Mouse (Mus musculus) ZHBTc4 (cell line): ENCODE results near the gene Kdm4b.
A peak's percentile ranks its signal among the peaks of the same experiment; 100 is the strongest.

Source experiments
- DNase-seq: peaks from one replicate; pipeline ENCODE4 v3.0.0-alpha.2; 2011; ENCODE audit warnings: low read depth, low spot score

Gene Kdm4b

GRCm38 (mm10) chr17:56298238-56298637 is 27.6 kb upstream of the Kdm4b start:
- DNase-seq = peak; percentile 58

GRCm38 (mm10) chr17:56300186-56300585 is 25.7 kb upstream of the Kdm4b start, which contains the start of gene Arrdc5:
Arrdc5 (minus strand) TSS chr17:56300286.
- no peak for DNase-seq

- no peak for DNase-seq
Observed at GRCm38 (mm10) chr17:56302363-56302996, 23.4 kb upstream of the Kdm4b start.

- DNase-seq = peak; percentile 97
Observed at GRCm38 (mm10) chr17:56303160-56303846, 22.6 kb upstream of the Kdm4b start, which contains the start of gene Uhrf1. Uhrf1 (plus strand) TSS chr17:56303321.

GRCm38 (mm10) chr17:56303847-56304586 is 21.8 kb upstream of the Kdm4b start:
- DNase-seq = peak; percentile 99

- no peak for DNase-seq
Observed at GRCm38 (mm10) chr17:56304718-56305117, 21.1 kb upstream of the Kdm4b start.

GRCm38 (mm10) chr17:56305156-56305555 is 20.7 kb upstream of the Kdm4b start:
- no peak for DNase-seq

- DNase-seq = no peak
Observed at GRCm38 (mm10) chr17:56305826-56306225, 20.0 kb upstream of the Kdm4b start.

GRCm38 (mm10) chr17:56308088-56308487 is 17.8 kb upstream of the Kdm4b start:
- DNase-seq = no peak

- no peak for DNase-seq
Observed at GRCm38 (mm10) chr17:56309191-56309945, 16.5 kb upstream of the Kdm4b start.

GRCm38 (mm10) chr17:56324419-56324818 is 1.4 kb upstream of the Kdm4b start:
- DNase-seq = no peak

GRCm38 (mm10) chr17:56326153-56327147 is 588 bp downstream of the Kdm4b start:
- no peak for DNase-seq

- DNase-seq = no peak
Observed at GRCm38 (mm10) chr17:56329267-56329666, 3.4 kb downstream of the Kdm4b start.

- DNase-seq = no peak
Observed at GRCm38 (mm10) chr17:56330345-56330744, 4.5 kb downstream of the Kdm4b start.

GRCm38 (mm10) chr17:56331256-56331655 is 5.4 kb downstream of the Kdm4b start:
- no peak for DNase-seq

GRCm38 (mm10) chr17:56332987-56333386 is 7.1 kb downstream of the Kdm4b start:
- peak; percentile 79 for DNase-seq

GRCm38 (mm10) chr17:56337190-56337589 is 11.3 kb downstream of the Kdm4b start:
- DNase-seq = peak; percentile 66

GRCm38 (mm10) chr17:56337791-56338190 is 11.9 kb downstream of the Kdm4b start:
- no peak for DNase-seq

GRCm38 (mm10) chr17:56338909-56339308 is 13.0 kb downstream of the Kdm4b start:
- DNase-seq = peak; percentile 71

GRCm38 (mm10) chr17:56340717-56341116 is 14.9 kb downstream of the Kdm4b start:
- no peak for DNase-seq
